Comparison of ENCODE assay signal across 24 mouse cellular contexts in the genomic region with DNA sequence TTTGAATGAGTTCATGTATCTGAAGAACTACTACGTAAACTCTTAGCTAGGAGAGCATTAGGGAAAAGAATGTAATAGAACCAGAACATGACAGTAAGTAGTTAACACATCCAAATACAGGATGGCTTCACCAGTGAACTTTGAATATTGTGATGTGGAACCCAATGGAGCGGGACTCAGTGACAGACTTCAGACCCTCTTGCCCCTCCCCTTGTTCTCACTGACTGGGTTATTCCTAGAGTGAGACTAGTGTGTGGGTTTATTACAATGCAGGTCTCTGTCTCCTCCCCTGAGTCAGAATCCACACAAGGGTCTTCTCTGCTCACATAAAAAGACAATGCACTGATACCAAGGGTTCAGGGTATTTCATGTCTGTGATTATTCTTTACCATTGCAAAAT.
DNase-seq lines count a peak whose midpoint lies in the region; ATAC-seq and TF ChIP-seq lines count a peak whose summit lies in the region.
"Had no signal": no experiment of that assay in that cellular context is flagged by ENCODE, and none has a peak within 500 bp of the region (broad histone marks: within the 10 kb centered on the region; RNA-seq: fewer than 3 reads in every experiment).

No protein-coding gene starts in this region.

- H3K4me1 ChIP-seq in kidney, adult 2 months (ENCODE audit: control insufficient read depth, insufficient read depth, low read length) = peaks cover 4% of the 10 kb centered on the region; the same call in 1 of the 2 replicates
- peaks cover 8% of the 10 kb centered on the region; the same call in 1 of the 2 replicates for H3K4me1 ChIP-seq in kidney, embryonic 15.5 days
- H3K4me1 ChIP-seq in kidney, embryonic 16.5 days (ENCODE audit: insufficient read depth, low read length) = peaks cover 4% of the 10 kb centered on the region; the same call in 1 of the 2 replicates
- H3K4me1 ChIP-seq: embryonic facial prominence, embryonic 10.5 days; embryonic facial prominence, embryonic 12.5 days; forebrain, embryonic 13.5 days; forebrain, embryonic 15.5 days had no signal

- no peak for TF ChIP-seq POLR2A in kidney, adult 2 months (IDR thresholded peaks at IDR 0.05; ENCODE audit: low read depth, low read length)

- no peaks in the 10 kb centered on the region for H3K36me3 ChIP-seq in kidney, adult 2 months (ENCODE audit: control insufficient read depth, insufficient read depth, low read length)
- H3K36me3 ChIP-seq in kidney, embryonic 15.5 days = no peaks in the 10 kb centered on the region
- no peaks in the 10 kb centered on the region for H3K36me3 ChIP-seq in kidney, embryonic 16.5 days (ENCODE audit: insufficient read depth, low read length)
- H3K36me3 ChIP-seq: embryonic facial prominence, embryonic 10.5 days; embryonic facial prominence, embryonic 12.5 days; forebrain, embryonic 15.5 days had no signal

- TF ChIP-seq CTCF in kidney, adult 2 months (conservative IDR thresholded peaks at IDR 0.05; ENCODE audit: insufficient read depth, insufficient read length, low read depth, low read length) = no peak

- no peak overlapping the region for H3K27ac ChIP-seq in kidney, adult 2 months (ENCODE audit: insufficient read depth, low read depth, low read length)
- no peak overlapping the region for H3K27ac ChIP-seq in kidney, embryonic 15.5 days
- H3K27ac ChIP-seq in kidney, embryonic 16.5 days (ENCODE audit: low read length) = no peak overlapping the region
- H3K27ac ChIP-seq: embryonic facial prominence, embryonic 10.5 days; embryonic facial prominence, embryonic 12.5 days; forebrain, embryonic 13.5 days; forebrain, embryonic 15.5 days had no signal

- H3K4me2 ChIP-seq in kidney, embryonic 15.5 days = no peak overlapping the region
- H3K4me2 ChIP-seq in kidney, embryonic 16.5 days (replicated peaks; ENCODE audit: low read depth, low read length) = no peak overlapping the region
- H3K4me2 ChIP-seq: embryonic facial prominence, embryonic 12.5 days; forebrain, embryonic 13.5 days; forebrain, embryonic 15.5 days had no signal

- no peak overlapping the region for H3K4me3 ChIP-seq in kidney, adult 2 months (ENCODE audit: insufficient read depth, low read depth, low read length)
- no peak overlapping the region for H3K4me3 ChIP-seq in kidney, embryonic 15.5 days (replicated peaks)
- no peak overlapping the region for H3K4me3 ChIP-seq in kidney, embryonic 16.5 days (ENCODE audit: low read length)
- H3K4me3 ChIP-seq: embryonic facial prominence, embryonic 10.5 days; embryonic facial prominence, embryonic 12.5 days; forebrain, embryonic 13.5 days; forebrain, embryonic 15.5 days had no signal

- DNase-seq in kidney, adult 2 months = peak; percentile 53
- no peak for DNase-seq in kidney, postnatal 4 days
- peak; percentile 31 for DNase-seq in kidney, postnatal 14 days
- no peak for DNase-seq in kidney, postnatal 25 days
- DNase-seq: adrenal gland, adult 8-10 months; adrenal gland, postnatal 14 days; adrenal gland, postnatal 36 days; B cell, adult 2 months; cerebellum, adult 11-12 months; cerebellum, adult 2 months; cerebellum, adult 9-10 months; cerebellum, postnatal 10 days; cerebellum, postnatal 25 days had no signal

- H3K9me3 ChIP-seq in kidney, embryonic 15.5 days (replicated peaks) = no peaks in the 10 kb centered on the region
- no peaks in the 10 kb centered on the region for H3K9me3 ChIP-seq in kidney, embryonic 16.5 days (ENCODE audit: low read length)
- H3K9me3 ChIP-seq: embryonic facial prominence, embryonic 10.5 days; embryonic facial prominence, embryonic 12.5 days; forebrain, embryonic 13.5 days; forebrain, embryonic 15.5 days; G1E had no signal

- no peak for ATAC-seq in kidney, embryonic 15.5 days (replicated peaks; ENCODE audit: low FRiP score)
- 0 out of 2 replicates have a peak, but pooled peaks have one; percentile 35 for ATAC-seq in kidney, embryonic 16.5 days (ENCODE audit: low FRiP score, low TSS enrichment)
- ATAC-seq: activated CD4-positive, CD25-positive, alpha-beta regulatory T cell, adult 4 months; CD4-positive, CD25-positive, alpha-beta regulatory T cell, adult 4 months; forebrain, embryonic 13.5 days; forebrain, embryonic 15.5 days; Patski had no signal

- H3K27me3 ChIP-seq in kidney, adult 2 months (replicated peaks; ENCODE audit: control insufficient read depth, insufficient read depth, low read length) = no peaks in the 10 kb centered on the region
- H3K27me3 ChIP-seq in kidney, embryonic 15.5 days = no peaks in the 10 kb centered on the region
- H3K27me3 ChIP-seq in kidney, embryonic 16.5 days (ENCODE audit: insufficient read depth, low read length) = no peaks in the 10 kb centered on the region
- H3K27me3 ChIP-seq: CH12.LX; embryonic facial prominence, embryonic 12.5 days; forebrain, embryonic 13.5 days; forebrain, embryonic 15.5 days; Patski had no signal

- H3K9ac ChIP-seq in kidney, embryonic 15.5 days = no peak overlapping the region
- H3K9ac ChIP-seq in kidney, embryonic 16.5 days (replicated peaks; ENCODE audit: low read length) = no peak overlapping the region
- H3K9ac ChIP-seq: embryonic facial prominence, embryonic 12.5 days; forebrain, embryonic 13.5 days; forebrain, embryonic 15.5 days had no signal

- WGBS in kidney, adult 2 months = 67% methylated on average over 2 of the region's 2 CpGs
- 87% methylated on average over 2 of the region's 2 CpGs for WGBS in kidney, embryonic 15.5 days
- WGBS in kidney, embryonic 16.5 days = 90% methylated on average over 2 of the region's 2 CpGs

Comparison
In these comparisons a context has a peak if more than half of its experiments do, and no peak if none do; other contexts are left out.
1. DNase-seq: peak in kidney, adult 2 months (single experiment) and kidney, postnatal 14 days (single experiment); none in kidney, postnatal 4 days (0 of 2) and kidney, postnatal 25 days (0 of 2).